Mouse (Mus musculus) gastrocnemius, postnatal 14 days (tissue): ENCODE results near the gene Lrrc23. TPM values are rescaled to one million over a fixed set of nuclear protein-coding genes. Genes with fewer than 3 reads are reported as not detected.

Experiments
- DNase-seq: peaks from one replicate; pipeline ENCODE4 v3.0.0; 2021; ENCODE audit warnings: mixed read lengths
- intact Hi-C: fragments of 180-260 bp; cut with DNase I; formaldehyde crosslinking; loops from one replicate; pipeline ENCODE4 v1.15.1; 2025; ENCODE audit warnings: low total_unique reads
- total RNA-seq, 2 experiments: library from RNA; stranded (reverse); gene quantifications; 2 replicates each; pipeline ENCODE4 v1.2.3; 2021

Gene Lrrc23
- total RNA-seq, 2 experiments from 2014 or later, result not detected

DNA sequence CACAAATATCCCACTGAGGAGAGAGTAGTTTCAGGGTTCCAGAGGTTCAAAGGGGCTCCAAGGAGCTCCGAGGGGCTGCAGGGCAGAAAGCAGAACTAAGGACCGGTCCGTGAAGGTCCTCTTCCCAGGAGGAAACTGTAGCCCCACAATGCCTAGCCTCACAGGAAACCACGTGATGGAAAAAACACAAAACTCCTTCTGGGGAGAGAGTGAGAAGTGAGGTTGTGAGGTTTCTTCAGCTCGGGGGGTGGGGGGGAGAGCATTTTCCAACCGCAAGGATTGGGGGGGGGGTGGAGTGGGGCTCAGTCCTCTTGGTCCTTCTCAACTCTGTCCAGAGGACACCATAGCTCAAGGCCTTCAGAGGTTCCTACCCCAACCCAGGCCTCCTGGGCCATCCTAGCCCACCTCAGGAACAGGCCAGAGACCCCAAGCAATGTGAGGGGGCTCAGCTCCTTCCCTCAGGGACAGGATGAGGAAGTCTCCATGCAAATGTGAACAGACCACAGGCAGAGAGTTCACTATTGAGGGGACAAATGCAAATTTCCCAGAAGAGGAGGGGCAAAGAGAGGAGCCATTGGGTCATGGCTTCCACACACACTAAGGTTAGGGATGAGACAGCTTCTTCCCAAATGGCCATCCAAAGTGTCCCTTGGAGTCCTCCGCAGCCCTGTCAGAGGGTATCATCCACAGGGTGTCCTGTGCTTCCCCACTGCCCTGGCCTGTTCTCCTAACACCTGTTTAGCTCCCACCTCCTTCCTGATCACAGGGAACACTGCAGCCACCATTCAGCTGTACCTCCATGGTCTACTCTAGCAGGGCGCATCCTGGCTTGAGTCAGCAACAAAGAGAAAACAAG, 49.4 kb downstream of the Lrrc23 start:
- intact Hi-C loops, result no loop called here
- DNase-seq, result no peak

- intact Hi-C loops, result no loop called here
- no peak for DNase-seq
Observed at GRCm38 (mm10) chr6:124728621-124729020, 50.9 kb downstream of the Lrrc23 start.

DNA sequence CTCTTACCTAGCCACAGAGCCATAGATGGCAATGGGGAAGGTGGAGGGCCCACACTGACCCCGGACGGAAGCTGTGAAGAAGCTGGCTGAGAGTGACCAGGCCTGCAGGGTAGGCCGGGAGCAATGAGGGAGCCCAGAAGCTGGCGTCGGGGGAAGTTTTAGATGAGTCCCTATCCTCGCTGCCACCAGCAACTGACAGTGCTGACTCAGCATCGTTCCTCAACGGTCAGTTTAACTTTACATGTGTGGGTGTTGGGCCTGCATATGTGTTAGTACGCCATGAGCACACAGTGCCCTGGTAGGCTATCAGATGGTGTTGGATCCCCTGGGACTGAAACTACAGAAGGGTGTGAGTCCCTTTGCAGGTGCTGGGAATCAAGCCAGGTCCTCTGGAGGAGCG, 55.1 kb downstream of the Lrrc23 start:
- no peak for DNase-seq
- intact Hi-C loops, result no loop called here

DNA sequence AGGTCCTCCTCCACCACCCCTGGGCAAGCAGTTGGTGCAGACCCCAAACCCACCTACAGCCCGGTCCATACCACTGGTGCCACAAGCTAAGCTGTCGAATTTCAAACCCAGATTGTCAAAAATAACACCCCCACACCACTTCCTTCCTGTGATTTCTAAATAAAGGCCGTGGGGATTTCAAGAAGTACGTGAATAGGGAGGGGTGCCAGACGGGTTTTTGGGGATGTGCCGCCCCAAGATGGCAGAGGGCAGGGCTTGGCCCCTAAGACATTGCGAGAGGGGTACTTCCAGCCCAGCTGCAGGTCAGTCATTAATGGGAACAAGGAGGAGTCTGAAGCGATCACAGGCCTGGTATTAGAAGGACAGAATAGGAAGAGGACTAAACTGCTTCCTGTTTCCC, 56.0 kb downstream of the Lrrc23 start:
- no peak for DNase-seq
- intact Hi-C loops, result no loop called here

GRCm38 (mm10) chr6:124722876-124723473, 56.6 kb downstream of the Lrrc23 start:
- DNase-seq, result no peak

GRCm38 (mm10) chr6:124720904-124721303, 58.6 kb downstream of the Lrrc23 start:
- intact Hi-C loops, result no loop called here
- DNase-seq, result no peak

More at GRCm38 (mm10) chr6:124722876-124723473, 56.6 kb downstream of the Lrrc23 start:
- intact Hi-C loops, result no loop called here

Other genes with a start within 250 kb of the Lrrc23 start
- 10 to 100 TPM; 31.6 to 40.4 TPM for gene C1s1, start 237.4 kb downstream of the Lrrc23 start, total RNA-seq
- 1 to 10 TPM; 1.3 to 2.3 TPM for gene C1rb, start 209.4 kb downstream of the Lrrc23 start, total RNA-seq
- gene C1s2, start 143.6 kb downstream of the Lrrc23 start, total RNA-seq, result under 1 TPM; 0.78 to 0.96 TPM
- gene Lpcat3, start 116.7 kb downstream of the Lrrc23 start, total RNA-seq, result 10 to 100 TPM; 26.3 to 32.3 TPM
- 10 to 100 TPM; 51.8 to 57.5 TPM for gene Emg1, start 67.5 kb downstream of the Lrrc23 start, total RNA-seq
- 100 to 1,000 TPM; 179 to 184 TPM for gene Phb2, start 67.4 kb downstream of the Lrrc23 start, total RNA-seq
- gene Ptpn6, start 41.0 kb downstream of the Lrrc23 start, total RNA-seq, result 1 to 10 TPM; 1.7 to 1.9 TPM
- 100 to 1,000 TPM; 207 to 228 TPM for gene Grcc10, start 38.4 kb downstream of the Lrrc23 start, total RNA-seq
- gene Gm45234, start 23.7 kb downstream of the Lrrc23 start, total RNA-seq, result not detected
- gene Atn1, start 23.2 kb downstream of the Lrrc23 start, total RNA-seq, result 10 to 100 TPM; 30.8 to 35.8 TPM
- gene Eno2, start 10.1 kb downstream of the Lrrc23 start, total RNA-seq, result 1 to 10 TPM; 1.9 to 2.3 TPM
- 1 to 10 TPM; 3.7 to 4.8 TPM for gene Spsb2, start 28.9 kb upstream of the Lrrc23 start, total RNA-seq
- gene Tpi1, start 34.6 kb upstream of the Lrrc23 start, total RNA-seq, result 1,000 to 10,000 TPM; 2,868 to 2,952 TPM
- gene Usp5, start 49.8 kb upstream of the Lrrc23 start, total RNA-seq, result 10 to 100 TPM; 55.3 to 61.9 TPM
- gene Cdca3, start 49.8 kb upstream of the Lrrc23 start, total RNA-seq, result 1 to 10 TPM; 4.6 to 5.0 TPM
- gene Gnb3, start 60.5 kb upstream of the Lrrc23 start, total RNA-seq, result 1 to 10 TPM; 6.6 to 7.0 TPM
- gene P3h3, start 78.0 kb upstream of the Lrrc23 start, total RNA-seq, result 10 to 100 TPM; 19.7 to 24.2 TPM
- gene Gpr162, start 84.3 kb upstream of the Lrrc23 start, total RNA-seq, result under 1 TPM; 0.33 to 0.45 TPM
- gene Cd4, start 108.5 kb upstream of the Lrrc23 start, total RNA-seq, result under 1 TPM; 0.27 to 0.51 TPM
- gene Lag3, start 132.0 kb upstream of the Lrrc23 start, total RNA-seq, result under 1 TPM; 0.43 to 0.62 TPM
- gene Ptms, start 140.4 kb upstream of the Lrrc23 start, total RNA-seq, result 100 to 1,000 TPM; 225 to 266 TPM
- gene Mlf2, start 151.7 kb upstream of the Lrrc23 start, total RNA-seq, result 100 to 1,000 TPM; 250 to 257 TPM
- 100 to 1,000 TPM in 1 of 2 experiments, 10 to 100 TPM in 1; 99.1 to 100 TPM for gene Cops7a, start 185.8 kb upstream of the Lrrc23 start, total RNA-seq
- under 1 TPM; 0.16 to 0.72 TPM for gene Pianp, start 217.0 kb upstream of the Lrrc23 start, total RNA-seq
- 10 to 100 TPM; 20.1 to 20.7 TPM for gene Zfp384, start 229.4 kb upstream of the Lrrc23 start, total RNA-seq